Mouse (Mus musculus): Measurements from ENCODE around the gene Teddm2.

Gene Teddm2

GRCm38 (mm10) chr1:153814278-153814677 lies 85.8 kb downstream of the Teddm2 start:
- DNase-seq: no peak

- DNase-seq: peak; percentile 71
These were observed 92.5 kb downstream of the Teddm2 start for GRCm38 (mm10) chr1:153807390-153807993.

GRCm38 (mm10) chr1:153803530-153803929 lies 96.5 kb downstream of the Teddm2 start:
- DNase-seq: no peak

GRCm38 (mm10) chr1:153802691-153803090 lies 97.3 kb downstream of the Teddm2 start:
- no peak for DNase-seq

Data from embryo, embryonic 11 days (tissue).